Mouse (Mus musculus): ENCODE data around the gene Sertad1.

GRCm38 (mm10) chr7:27440014-27440413 is 46.7 kb upstream of the Sertad1 start:
- no peak for TF ChIP-seq POLR2A (IDR thresholded peaks at IDR 0.05; ENCODE audit: borderline replicate concordance, extremely low read depth, low read depth, low read length)
- TF ChIP-seq CTCF (IDR thresholded peaks at IDR 0.05; ENCODE audit: insufficient read depth, low read length), result no peak

Data from lung, adult 2 months (tissue).